Mouse (Mus musculus) cerebellum, adult 9-10 months (tissue): Measurements from ENCODE around the gene Oprd1.

Source experiments
- DNase-seq: peaks from one replicate; pipeline ENCODE4 v3.0.0; 2022

The Oprd1 gene

DNA sequence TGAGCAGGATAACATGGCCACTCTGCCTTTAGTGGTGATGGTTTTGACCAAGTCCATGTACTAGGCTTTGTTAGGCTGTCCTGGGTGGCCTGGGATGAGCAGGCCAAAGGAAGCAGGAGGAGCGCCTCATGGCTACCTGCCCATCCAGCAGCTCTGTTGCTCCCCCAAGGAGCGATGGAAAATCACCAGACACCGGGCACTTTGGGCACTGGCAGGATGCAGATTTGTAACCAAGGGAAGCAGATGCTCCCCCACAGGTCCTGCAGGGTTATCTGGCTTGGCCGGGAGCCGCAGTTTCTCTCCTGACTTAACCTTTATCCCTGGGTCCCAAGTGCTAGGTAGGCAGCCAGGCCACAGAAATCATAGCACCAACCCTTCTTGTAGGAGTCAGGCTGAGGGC lies 10.9 kb downstream of the Oprd1 start:
- DNase-seq: peak; percentile 82

DNA sequence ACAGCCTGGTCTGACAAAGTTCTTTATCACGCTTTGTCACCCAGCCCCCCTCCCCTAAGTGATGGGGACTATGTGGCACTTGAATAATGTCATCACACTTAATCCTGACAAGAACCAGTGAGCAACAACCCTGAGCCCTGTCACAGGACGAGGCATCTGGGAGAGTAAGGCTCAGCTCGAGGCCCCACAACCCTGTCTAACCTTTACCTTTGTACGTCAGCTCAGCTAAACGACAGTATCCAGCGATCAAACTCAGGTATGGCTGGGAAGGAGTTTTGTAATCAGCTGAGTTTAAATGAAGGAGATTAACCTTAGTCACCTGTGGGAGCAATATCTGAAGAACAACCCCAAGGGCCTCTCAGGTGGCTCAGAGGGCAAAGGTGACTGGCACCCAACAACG lies 12.0 kb downstream of the Oprd1 start:
- DNase-seq: no peak

DNA sequence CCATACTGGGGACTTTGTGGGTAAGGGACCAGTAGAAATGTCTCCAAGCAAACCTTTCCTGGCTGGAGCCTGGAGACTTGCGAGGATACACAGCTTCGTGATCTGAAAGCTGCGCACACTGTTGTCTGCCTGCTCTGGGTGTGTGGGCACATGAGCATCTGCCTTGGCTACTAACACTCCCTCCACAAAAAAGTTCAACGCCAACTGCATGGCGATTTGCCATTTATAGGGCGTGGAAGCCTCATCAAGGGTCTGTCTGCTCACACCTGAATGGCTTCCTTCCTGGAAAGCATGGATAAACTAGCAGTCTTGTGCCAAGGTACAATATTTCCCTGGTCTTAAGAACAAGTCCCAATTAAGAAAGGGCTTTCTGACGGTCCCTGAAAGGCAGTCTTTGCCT lies 12.5 kb downstream of the Oprd1 start:
- DNase-seq: no peak

DNA sequence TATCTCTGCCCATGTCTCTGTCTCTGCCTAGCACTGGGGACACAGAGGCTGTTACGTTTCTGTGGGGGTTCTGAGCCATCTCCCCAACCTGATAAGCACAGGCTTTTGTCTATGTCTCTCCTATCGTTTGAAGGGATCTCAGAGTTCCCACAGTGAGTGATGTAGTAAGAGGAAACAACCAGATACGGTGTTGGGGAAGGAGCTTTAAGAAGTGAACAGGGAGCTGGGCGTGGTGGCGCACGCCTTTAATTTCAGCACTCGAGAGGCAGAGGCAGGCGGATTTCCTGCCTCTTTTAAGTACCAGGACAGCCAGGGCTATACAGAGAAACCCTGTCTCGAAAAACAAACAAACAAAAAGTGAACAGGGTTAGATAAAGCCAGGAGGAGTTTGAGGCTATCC lies 13.2 kb downstream of the Oprd1 start:
- DNase-seq: no peak

DNA sequence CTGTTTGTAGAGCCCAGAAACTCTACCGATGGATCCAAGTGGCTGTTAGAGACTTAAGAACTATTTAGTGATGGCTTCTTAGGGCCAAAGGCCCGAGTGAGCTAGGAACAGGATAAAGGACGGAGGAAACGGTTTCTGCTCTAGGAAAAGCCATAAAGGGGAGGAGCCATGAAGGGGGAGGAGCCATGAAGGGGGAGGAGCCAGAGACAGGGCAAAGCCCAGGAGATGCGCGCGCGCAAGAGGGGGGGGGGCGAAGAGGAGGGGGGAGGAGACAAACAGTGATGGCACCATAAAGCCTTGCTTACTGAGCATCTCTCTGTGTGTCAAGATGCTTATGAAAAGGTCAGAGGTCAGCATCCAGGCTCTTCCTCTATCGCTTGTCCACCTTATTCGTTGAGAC lies 13.6 kb downstream of the Oprd1 start:
- no peak for DNase-seq

DNA sequence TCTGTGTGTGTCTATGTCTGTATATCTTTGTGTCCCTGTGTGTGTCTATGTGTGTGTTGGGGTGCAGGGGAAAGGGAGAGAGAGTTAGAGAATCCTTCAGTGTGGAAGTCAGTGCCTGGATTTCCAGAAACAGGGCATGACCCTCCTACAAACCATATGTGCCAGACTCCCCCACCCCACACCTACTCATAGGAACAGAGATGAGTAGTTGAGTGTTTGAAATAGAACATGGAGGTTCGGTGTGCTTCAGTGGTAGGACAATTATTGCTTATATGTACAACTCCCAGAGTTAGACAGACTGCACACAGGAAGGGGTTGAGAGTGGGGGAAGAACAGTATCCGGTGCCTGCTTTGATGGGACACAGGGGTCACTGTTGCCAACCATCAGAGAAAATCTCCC lies 14.2 kb downstream of the Oprd1 start:
- DNase-seq: no peak

DNA sequence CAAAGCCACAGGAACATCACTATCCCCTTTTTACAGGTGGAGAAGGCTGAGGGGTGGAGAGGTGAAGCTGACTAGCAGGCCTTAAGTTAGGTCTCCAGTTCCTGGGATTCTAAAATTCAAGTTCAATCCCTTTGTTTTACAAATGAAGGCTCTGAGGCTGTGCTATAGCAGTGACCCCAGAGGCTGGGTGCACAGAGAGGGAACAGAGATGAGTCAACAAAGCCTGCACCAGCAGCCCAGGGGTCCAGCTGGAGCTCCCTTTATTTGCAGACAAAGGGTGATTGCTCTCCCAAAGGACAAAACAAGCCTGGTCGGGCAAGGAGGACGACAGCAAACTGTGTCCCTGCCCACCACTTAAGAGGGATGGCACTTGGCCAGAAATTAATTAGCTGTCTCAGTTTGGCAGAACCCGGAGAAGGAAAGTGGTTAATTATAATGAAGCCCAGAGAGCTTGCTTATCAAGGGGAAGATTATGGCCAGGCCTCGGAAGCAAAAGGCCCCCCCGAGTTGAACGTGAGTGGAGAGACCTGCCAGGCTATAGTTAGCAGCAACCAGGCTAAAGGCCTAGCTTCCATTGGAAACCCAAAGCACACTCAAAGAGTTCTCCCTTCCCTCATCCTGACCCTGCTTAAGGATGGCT lies 15.2 kb downstream of the Oprd1 start:
- DNase-seq: no peak

DNA sequence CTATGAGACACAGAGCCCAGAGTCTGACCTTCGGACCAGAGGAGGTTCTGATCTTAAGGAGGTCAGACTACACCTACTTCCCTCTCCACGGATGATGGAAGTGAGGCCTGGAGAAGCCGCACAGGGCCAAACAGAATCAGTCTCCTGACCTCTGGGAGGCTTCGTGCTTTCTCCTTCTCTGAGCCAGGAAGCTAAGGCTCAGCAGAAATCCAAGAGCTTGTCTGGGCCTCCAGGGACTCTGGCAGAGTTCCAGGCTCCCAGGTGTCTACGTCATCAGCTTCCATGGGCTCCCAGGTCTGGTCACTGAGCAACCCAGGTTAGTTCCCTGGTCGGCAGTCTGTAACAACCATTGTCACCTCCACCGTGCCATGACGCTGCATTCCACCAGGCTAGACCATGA lies 17.2 kb downstream of the Oprd1 start:
- DNase-seq: no peak

DNA sequence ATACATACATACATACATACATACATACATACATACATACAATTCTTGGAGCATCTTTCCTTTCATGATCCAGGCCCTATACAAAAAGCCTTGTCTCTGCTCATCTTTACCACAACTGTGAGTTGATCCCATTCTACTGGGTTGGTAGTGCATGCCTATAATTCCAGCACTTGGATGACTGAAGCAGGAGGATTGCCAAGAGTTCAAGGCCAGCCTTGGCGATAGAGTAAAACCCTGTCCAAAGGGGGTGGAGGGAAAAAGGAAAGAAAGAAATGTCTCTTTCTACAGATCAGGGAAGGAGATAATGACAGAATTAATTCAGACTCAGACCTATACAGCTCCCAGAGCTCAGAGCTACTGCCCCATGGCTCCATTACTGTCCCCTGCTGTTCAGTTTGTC lies 21.1 kb downstream of the Oprd1 start:
- DNase-seq: no peak

DNA sequence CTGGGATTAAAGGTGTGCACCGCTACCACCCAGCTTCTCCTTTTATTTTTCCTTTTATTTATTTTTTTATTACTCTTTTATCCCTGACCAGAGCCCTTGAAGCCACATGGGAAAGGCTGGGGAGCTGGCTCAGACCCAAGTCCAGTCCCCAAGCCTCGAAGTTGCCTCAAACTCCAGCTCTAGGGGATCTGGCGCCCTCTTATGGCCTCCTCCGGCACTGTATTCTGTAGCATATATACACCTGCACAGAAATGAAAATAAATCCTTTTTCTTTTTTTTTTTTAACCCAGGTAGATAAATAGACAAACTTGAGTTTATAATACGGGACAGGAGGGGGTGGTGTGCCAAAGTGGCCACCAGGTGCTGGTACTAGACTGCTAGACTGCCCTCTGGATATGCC lies 22.6 kb downstream of the Oprd1 start:
- DNase-seq: no peak

DNA sequence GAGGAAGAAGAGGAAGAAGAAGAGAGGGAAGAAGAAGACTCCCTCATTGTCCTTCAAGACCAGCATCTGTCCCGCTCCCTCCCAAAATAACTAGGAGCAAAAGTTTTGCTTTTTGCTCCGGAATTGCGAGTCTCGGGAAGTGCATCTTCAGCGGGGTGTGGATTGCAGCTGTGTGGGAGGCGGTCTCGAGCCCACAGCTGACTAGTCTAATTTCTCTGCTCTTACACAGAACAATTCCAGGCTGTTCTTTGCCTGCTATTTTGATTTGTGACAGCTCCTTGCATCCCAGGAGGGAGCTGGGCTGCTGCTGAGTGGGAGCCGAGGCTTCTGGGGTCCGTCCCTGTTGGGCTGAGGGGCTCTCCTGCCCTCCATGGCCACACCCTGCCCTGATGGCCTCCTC lies 24.7 kb downstream of the Oprd1 start:
- DNase-seq: no peak

DNA sequence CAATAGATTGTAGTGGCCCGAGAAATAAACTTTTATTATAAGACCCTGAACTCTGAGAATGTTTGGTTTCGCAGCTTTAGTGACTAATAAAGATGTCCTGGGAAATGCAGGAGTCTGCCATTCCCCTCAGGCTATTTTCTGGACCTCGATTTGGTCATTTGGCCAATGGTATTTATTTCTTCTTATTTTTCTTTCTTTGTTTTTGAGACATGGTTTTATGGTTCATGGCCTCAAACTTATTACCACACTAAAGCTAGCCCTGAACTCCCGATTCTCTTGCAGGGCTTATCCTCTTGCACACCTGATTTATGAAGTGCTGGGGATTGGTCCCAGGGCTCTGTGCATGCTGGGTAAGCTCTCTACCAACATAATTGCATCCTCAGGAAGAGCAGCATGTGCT lies 28.0 kb downstream of the Oprd1 start:
- no peak for DNase-seq

DNA sequence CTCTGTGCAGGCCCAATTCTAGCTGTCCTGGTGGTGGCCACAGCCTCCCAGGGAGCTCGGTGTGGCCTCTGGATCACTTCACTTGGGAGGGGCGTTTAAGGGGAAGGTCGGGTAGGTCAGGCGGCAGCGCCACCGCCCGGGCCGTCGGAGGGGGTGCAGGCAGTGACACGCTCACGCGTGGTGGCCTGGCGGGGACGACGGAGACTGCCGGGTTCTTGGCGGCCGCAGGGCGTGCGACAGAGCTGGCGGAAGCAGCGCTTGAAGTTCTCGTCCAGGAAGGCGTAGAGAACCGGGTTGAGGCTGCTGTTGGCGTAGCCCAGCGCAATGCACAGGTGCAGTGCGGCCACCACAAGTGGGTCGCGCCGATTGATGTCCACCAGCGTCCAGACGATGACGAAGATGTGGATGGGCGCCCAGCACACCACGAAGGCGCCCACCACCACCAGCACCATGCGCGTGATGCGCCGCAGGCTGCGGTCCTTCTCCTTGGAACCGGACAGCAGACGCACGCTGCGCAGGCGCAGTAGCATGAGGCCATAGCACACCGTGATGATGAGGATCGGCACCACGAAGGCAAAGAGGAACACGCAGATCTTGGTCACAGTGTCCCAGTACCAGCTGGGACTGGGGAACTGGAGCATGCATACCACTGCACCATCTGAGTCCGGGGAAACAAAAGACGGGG lies 30.7 kb downstream of the Oprd1 start:
- no peak for DNase-seq

DNA sequence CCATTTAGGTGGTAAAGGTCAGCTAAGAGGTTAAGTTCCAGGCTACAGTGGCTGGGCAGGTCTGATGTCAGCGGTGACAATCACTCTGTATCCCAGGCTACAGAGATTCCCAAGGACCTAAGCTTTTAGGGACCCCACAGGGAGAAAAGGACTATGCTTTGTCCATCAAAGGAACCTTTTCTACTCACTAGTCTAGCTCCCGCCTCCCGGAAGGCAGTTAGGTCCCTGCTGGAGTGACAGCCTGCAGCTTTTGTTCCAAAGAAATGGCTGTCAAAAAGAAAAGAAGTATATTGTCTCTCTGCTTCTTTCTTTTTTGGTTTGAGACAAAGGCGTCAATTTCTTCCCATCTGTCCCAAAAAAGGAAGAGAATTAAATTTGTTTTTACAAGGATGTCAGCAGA lies 33.1 kb downstream of the Oprd1 start:
- no peak for DNase-seq

DNA sequence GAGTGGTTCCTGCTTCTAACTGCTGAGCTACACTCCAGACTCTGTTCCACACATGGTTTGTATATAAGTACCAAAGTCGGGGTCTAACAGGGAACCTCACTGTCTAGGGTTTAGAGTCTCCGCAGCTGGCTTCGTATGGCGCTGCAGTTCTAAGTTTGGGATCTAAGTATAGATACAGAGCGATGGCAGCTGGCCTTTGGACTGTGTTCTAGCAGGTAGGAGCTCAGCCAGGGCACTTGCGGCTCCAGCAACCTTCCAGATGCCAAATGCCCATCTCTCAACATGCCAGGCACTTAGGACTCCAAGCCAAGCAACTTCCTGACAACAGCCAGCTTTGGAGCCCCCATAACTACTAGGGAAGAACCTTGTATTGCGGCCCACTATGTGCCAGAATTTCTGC lies 36.1 kb downstream of the Oprd1 start:
- DNase-seq: no peak

DNA sequence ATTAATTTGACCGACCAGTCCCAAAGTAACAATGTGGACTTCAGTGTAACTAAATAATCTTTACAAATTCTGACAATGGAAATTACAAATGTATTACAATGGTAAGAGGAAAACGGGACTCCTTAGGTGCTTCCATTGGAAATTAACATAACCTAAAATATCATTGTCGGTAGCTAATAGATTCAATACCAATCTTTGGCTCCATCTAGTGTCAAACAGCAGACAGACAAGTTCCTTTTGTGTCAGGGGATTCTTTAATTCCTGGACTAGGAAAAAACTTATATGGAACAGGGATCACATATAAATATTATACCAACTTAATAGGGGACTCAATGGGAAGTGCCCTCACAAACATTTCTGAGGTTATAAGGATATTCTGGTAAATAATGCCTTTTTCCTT lies 43.1 kb downstream of the Oprd1 start:
- peak; percentile 17 for DNase-seq

DNA sequence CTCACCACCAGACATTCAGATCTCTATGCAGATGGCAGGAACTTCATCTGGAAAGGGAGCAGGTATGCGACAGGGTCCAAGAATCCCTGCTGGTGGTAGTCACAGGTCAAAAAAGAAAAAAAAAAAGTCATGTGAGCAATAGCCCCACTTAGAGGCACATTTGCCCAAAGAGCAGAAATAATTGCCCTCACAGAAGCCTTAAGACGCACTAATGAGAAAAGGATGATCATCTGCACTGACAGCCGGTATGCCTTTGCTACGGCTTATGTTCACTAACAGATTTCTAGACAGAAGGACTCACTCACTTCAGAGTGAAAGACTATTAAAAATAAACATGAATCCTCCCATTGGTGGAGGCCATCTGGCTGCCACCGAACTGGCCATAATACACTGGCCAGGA lies 44.7 kb downstream of the Oprd1 start:
- DNase-seq: no peak

DNA sequence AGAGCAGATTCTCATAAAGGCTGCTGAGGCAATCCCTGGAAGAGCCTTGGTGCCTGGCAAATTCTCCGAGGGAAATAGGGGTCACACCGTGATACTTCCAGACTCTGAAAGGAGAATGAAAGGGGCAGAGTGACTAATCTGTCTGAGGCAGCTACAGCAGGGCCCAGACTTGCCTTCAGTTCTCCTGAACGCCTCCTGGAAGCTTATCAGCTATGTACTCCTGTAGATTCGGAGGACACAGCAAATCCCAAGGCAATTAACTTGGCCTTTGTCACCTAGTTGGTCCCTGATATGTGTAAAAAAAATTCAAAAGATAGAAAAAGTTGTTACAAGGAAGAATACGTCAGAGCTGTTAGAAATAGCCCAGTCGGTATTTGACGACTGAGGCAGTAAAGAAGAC lies 49.2 kb downstream of the Oprd1 start:
- no peak for DNase-seq

DNA sequence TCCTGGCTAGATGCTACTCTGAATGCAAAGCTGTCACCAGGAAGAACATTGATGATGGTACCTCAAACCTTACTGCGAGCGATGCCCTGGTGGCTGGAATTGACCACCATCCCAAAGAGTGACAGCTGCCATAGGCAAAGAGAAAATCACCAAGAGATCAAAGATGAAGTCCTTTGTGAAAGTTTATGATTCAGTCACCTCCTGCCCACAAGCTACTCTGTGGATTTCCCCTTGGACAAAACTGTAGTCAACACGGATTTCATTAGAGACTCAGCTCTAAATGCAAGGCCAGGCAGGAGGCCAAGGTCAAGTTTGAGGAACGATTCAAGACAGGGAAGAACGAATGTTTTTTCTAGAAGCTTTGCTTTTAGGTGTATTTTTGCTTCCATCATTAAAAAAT lies 50.4 kb downstream of the Oprd1 start:
- DNase-seq: no peak

DNA sequence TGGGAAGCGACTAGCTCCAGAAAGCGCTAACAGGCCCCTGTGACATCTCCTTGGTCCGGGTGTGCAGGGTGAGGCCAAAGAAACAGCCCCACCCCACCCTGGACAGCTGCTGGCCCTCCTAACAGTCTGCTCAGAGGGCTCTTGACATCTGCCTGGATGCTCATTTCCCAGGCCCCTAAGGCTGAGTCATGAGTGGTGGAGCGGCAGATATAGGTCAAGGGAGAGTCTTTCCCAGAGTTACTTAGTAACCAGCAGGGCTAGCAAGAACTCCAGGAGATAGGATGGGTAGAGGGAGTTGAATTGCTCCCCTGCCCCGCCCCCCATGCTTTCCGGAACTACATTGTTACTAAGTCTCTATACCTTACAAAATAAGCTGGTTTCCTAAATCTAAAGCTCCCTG lies 51.1 kb downstream of the Oprd1 start:
- no peak for DNase-seq

DNA sequence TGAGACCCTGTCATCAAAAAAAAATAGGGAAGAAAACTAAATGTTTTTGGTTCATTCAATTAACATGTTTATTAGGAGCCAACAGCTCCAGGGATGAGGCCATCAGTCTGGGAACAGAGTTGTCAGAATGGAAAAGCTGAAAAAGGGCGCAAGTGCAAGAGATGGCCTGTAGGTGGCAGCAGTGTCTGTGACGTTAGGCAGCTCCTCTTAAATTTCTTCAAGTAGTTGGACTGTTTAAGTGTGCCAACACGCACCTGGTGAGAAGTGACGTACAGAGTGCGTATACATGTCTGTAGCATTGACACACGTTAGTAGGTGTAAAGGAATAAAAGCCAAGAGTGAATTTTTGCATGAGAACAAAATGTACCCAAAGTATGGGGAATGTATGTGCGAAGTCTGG lies 55.4 kb downstream of the Oprd1 start:
- peak; percentile 70 for DNase-seq

DNA sequence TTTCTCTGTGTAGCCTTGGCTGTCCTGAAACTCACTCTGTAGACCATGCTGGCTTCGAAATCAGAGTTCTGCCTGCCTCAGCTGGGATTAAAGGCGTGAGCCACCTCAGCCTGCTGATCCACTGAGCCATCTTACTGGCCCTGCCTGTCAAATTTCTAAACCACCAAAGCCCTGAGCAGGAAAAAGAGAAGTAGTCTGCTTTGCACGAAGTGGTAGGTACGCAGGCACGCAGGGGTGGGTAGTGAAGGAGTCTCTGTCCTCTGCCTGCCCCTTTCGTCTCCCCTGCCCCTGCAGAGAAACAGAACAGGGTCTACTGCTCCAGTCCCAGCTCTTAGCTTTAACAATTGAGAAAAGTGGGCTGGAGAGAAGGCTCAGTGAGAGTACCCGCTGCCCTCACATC lies 59.2 kb downstream of the Oprd1 start:
- DNase-seq: no peak

DNA sequence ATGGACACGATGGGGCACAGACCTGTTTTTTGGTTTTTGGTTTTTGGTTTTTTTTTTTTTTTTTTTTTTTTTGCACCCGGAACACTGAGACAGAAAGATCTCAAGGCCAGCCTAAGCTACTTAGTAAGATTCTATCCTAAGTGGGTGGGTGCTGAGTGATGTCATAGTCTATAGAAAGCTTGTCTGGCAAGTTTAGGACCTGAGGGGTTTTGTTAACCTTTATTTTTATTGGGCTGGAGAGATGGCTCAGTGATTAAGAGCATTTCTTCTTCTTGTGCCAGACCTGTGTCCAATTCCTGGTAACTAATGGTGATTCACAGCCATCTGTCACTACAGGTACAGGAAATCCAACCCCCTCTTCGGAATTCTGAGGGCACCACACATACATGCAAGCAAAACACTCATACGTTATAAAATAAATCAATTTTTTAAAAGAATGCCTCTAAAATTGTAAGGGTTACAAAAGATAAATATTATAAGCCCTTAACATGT lies 63.7 kb downstream of the Oprd1 start:
- DNase-seq: peak; percentile 18

DNA sequence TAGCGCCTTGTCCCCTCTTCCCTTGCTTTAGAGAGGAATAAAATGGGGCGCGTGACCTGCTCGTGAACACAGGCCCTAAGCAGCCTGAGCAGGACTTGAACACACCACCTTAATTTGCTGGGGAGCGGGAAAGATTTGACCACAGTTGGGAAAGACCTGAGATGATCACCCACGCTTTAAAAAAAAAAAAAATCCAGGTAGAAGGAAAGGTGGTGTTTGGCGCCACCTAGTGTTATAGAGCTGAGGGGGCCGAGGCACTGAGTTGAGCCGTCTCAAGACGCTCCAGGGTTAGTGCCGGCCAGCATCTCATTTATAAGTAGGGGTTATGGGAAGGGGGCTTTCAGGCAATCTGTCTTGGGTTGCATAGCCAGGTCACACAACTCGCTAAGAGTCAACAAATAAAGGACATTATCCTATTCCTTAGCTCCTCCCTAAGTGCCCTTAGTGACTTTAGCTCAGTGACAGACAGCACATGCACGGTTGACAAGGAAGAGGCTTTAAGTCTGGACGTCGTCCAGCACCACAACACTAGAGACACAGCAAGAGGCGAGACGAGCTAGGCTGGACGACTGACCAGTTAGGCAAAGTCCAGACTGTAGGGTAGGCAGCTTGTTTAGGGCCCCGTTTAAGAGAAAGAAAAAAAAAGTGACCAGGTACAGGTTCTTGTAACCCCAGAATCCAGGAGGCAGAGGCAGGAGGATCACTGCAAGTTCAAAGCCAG lies 64.6 kb downstream of the Oprd1 start:
- peak; percentile 82 for DNase-seq
